Mouse (Mus musculus) heart, adult 2 months (tissue): ENCODE results near the gene Smad1. TPM values are rescaled to one million over a fixed set of nuclear protein-coding genes. Genes with fewer than 3 reads are reported as not detected.

Experiments
- DNase-seq, 2 experiments: peaks; one replicate each; pipeline ENCODE4 v3.0.0; 2021
- H3K27ac ChIP-seq: fragments of 200-600 bp; 2 replicates; pipeline ENCODE4 v1.8.1; 2022
- H3K27me3 ChIP-seq: fragments of 200-500 bp; 2 replicates; pipeline ENCODE4 v1.6.1; 2012; ENCODE audit warnings: mild to moderate bottlenecking, low read length, inconsistent platforms, mixed read lengths; ENCODE audit not compliant: control insufficient read depth, insufficient read depth
- H3K36me3 ChIP-seq: fragments of 200-500 bp; 2 replicates; pipeline ENCODE4 v1.6.1; 2012; ENCODE audit warnings: low read length, inconsistent platforms; ENCODE audit not compliant: control insufficient read depth, insufficient read depth
- H3K4me1 ChIP-seq: fragments of 200-500 bp; 2 replicates; pipeline ENCODE4 v1.6.1; 2011; ENCODE audit warnings: low read length; ENCODE audit not compliant: control insufficient read depth, insufficient read depth
- H3K4me3 ChIP-seq: fragments of 200-600 bp; 2 replicates; pipeline ENCODE4 v1.8.1; 2022
- H3K79me2 ChIP-seq: fragments of 200-500 bp; replicated peaks from 2 replicates; pipeline ENCODE4 v1.6.1; 2012; ENCODE audit warnings: mild to moderate bottlenecking, inconsistent platforms, low read length, moderate library complexity, mixed read lengths; ENCODE audit not compliant: control insufficient read depth, insufficient read depth
- H3K9ac ChIP-seq: fragments of 200-500 bp; 2 replicates; pipeline ENCODE4 v1.6.1; 2012; ENCODE audit warnings: low read depth, mild to moderate bottlenecking, control low read depth, inconsistent platforms, low read length, mixed read lengths
- CTCF ChIP-seq: fragments of 200-600 bp; IDR thresholded peaks from 2 replicates; pipeline ENCODE4 v1.8.1; 2022; ENCODE audit warnings: antibody characterized with exemption, mild to moderate bottlenecking, moderate library complexity
- EP300 ChIP-seq: fragments of 200-500 bp; IDR thresholded peaks from 2 replicates; pipeline ENCODE4 v1.6.1; 2011; ENCODE audit warnings: low read depth, low read length, control low read depth; ENCODE audit not compliant: insufficient read depth
- POLR2A ChIP-seq: fragments of 200-500 bp; IDR thresholded peaks from 2 replicates; pipeline ENCODE4 v1.6.1; 2011; ENCODE audit warnings: mild to moderate bottlenecking, low read depth, low read length, control low read depth; ENCODE audit not compliant: insufficient read depth
- WGBS: fragments of 180-500 bp; shearing (Covaris S2); methylation state at CpG from one replicate; pipeline ENCODE4 v1.1.7; 2018; 5-methylcytosine and 5-hydroxymethylcytosine counted together
- intact Hi-C: fragments of 180-260 bp; cut with DNase I; formaldehyde crosslinking; loops from one replicate; pipeline ENCODE4 v1.15.1; 2025
- polyA plus RNA-seq: library from polyadenylated mRNA; depleted of rRNA; stranded (reverse); fragments of >200 nt; gene quantifications from 2 replicates; pipeline ENCODE4 v1.2.3, GENCODE M21; 2012
- total RNA-seq, 2 experiments: library from RNA; stranded (reverse); gene quantifications; 2 replicates each; pipeline ENCODE4 v1.2.3; 2021

The Smad1 gene
- total and polyA plus RNA-seq, 3 experiments = 12.7 to 18.0 (median 14.0) TPM

GRCm38 (mm10) chr8:79379971-79380370 lies 19.3 kb downstream of the Smad1 start:
- Histone ChIP-seq H3K79me2 (peaks cover 3% of the 10 kb centered on the region), H3K4me1 (peaks cover 23% of the 10 kb centered on the region), H3K27me3 (no peaks in the 10 kb centered on the region), H3K27ac (no peak overlapping the region; the same call in 1 of the 2 replicates), H3K9ac (no peak overlapping the region), H3K36me3 (peaks cover 16% of the 10 kb centered on the region), H3K4me3 (no peak overlapping the region)
- intact Hi-C loops = no loop called here
- no peak for DNase-seq
- 67% methylated on average over 14 of the region's 14 CpGs for WGBS
- TF ChIP-seq EP300 (no peak), CTCF (no peak), POLR2A (no peak)

GRCm38 (mm10) chr8:79376648-79377047 lies 22.7 kb downstream of the Smad1 start:
- no peak for TF ChIP-seq EP300
- TF ChIP-seq CTCF = no peak
- Histone ChIP-seq H3K4me1 (peaks cover 35% of the 10 kb centered on the region), H3K27me3 (no peaks in the 10 kb centered on the region), H3K9ac (no peak overlapping the region), H3K27ac (no peak overlapping the region), H3K79me2 (peaks cover 3% of the 10 kb centered on the region), H3K4me3 (no peak overlapping the region), H3K36me3 (peaks cover 20% of the 10 kb centered on the region)
- WGBS = 78% methylated on average over 9 of the region's 9 CpGs
- no peak for DNase-seq
- intact Hi-C loops = no loop called here

GRCm38 (mm10) chr8:79375775-79376123 lies 23.6 kb downstream of the Smad1 start:
- peak overlapping the region; percentile 47 for H3K27ac ChIP-seq
- no peak for TF ChIP-seq CTCF
- TF ChIP-seq EP300 = no peak
- no peak for TF ChIP-seq POLR2A
- intact Hi-C loops = no loop called here
- H3K9ac ChIP-seq = no peak overlapping the region
- peaks cover 5% of the 10 kb centered on the region for H3K79me2 ChIP-seq
- H3K4me1 ChIP-seq = peaks cover 32% of the 10 kb centered on the region
- no peaks in the 10 kb centered on the region for H3K27me3 ChIP-seq
- 27% methylated on average over 5 of the region's 5 CpGs for WGBS
- no peak for DNase-seq
- peaks cover 16% of the 10 kb centered on the region for H3K36me3 ChIP-seq
- H3K4me3 ChIP-seq = no peak overlapping the region

GRCm38 (mm10) chr8:79375074-79375774 lies 24.1 kb downstream of the Smad1 start:
- Histone ChIP-seq H3K9ac (peak overlapping the region; percentile 43; the same call in 1 of the 2 replicates), H3K27ac (peak overlapping the region; percentile 47), H3K4me1 (peaks cover 34% of the 10 kb centered on the region), H3K4me3 (no peak overlapping the region; the same call in 1 of the 2 replicates), H3K36me3 (peaks cover 13% of the 10 kb centered on the region), H3K79me2 (peaks cover 5% of the 10 kb centered on the region), H3K27me3 (no peaks in the 10 kb centered on the region)
- intact Hi-C loops = no loop called here
- 24% methylated on average over 13 of the region's 13 CpGs for WGBS
- TF ChIP-seq POLR2A (no peak), EP300 (no peak), CTCF (no peak)
- no peak for DNase-seq

GRCm38 (mm10) chr8:79374410-79374809 lies 24.9 kb downstream of the Smad1 start:
- WGBS = 11% methylated on average over 5 of the region's 5 CpGs
- Histone ChIP-seq H3K4me1 (peaks cover 34% of the 10 kb centered on the region), H3K36me3 (peaks cover 16% of the 10 kb centered on the region), H3K4me3 (no peak overlapping the region; the same call in 1 of the 2 replicates), H3K27me3 (no peaks in the 10 kb centered on the region), H3K27ac (peak overlapping the region; percentile 47), H3K9ac (no peak overlapping the region), H3K79me2 (peaks cover 6% of the 10 kb centered on the region)
- TF ChIP-seq POLR2A (no peak), EP300 (no peak), CTCF (no peak)
- peak in 1 of 2 experiments; percentile 38 for DNase-seq
- intact Hi-C loops = no loop called here

GRCm38 (mm10) chr8:79373563-79373962 lies 25.8 kb downstream of the Smad1 start:
- DNase-seq = no peak

More at GRCm38 (mm10) chr8:79373563-79373962, 25.8 kb downstream of the Smad1 start:
- TF ChIP-seq CTCF = no peak
- TF ChIP-seq EP300 = no peak
- TF ChIP-seq POLR2A = no peak
- intact Hi-C loops = no loop called here
- no peak overlapping the region for H3K4me3 ChIP-seq
- H3K27ac ChIP-seq = peak overlapping the region; percentile 11; the same call in 1 of the 2 replicates
- no peaks in the 10 kb centered on the region for H3K27me3 ChIP-seq
- peaks cover 9% of the 10 kb centered on the region for H3K79me2 ChIP-seq
- WGBS = 68% methylated on average over 6 of the region's 6 CpGs
- peaks cover 18% of the 10 kb centered on the region for H3K36me3 ChIP-seq
- H3K4me1 ChIP-seq = peaks cover 36% of the 10 kb centered on the region
- no peak overlapping the region for H3K9ac ChIP-seq
